Mouse (Mus musculus): ENCODE data around the gene Ttc32. TPM values are rescaled to one million over a fixed set of nuclear protein-coding genes. Genes with fewer than 3 reads are reported as not detected.

Gene Ttc32
- polyA plus RNA-seq, 1 experiment from 2014 or later, result 35.3 TPM

- Histone ChIP-seq H3K9ac (ENCODE audit: low read depth, low read length) (no peak overlapping the region), H3K4me2 (replicated peaks; ENCODE audit: low read depth) (no peak overlapping the region), H3K9me3 (ENCODE audit: control insufficient read depth) (no peaks in the 10 kb centered on the region), H3K4me1 (replicated peaks; ENCODE audit: control insufficient read depth, insufficient read depth, low read length) (no peaks in the 10 kb centered on the region), H3K4me3 (ENCODE audit: low read depth, low read length) (no peak overlapping the region), H3K36me3 (ENCODE audit: control insufficient read depth, insufficient read depth) (no peaks in the 10 kb centered on the region), H3K27ac (ENCODE audit: low read depth, low read length) (no peak overlapping the region), H3K27me3 (replicated peaks; ENCODE audit: control insufficient read depth, insufficient read depth, low read length) (no peaks in the 10 kb centered on the region)
- peak; percentile 75 for ATAC-seq
- TF ChIP-seq CTCF (IDR thresholded peaks at IDR 0.05; ENCODE audit: low read depth), result peak; percentile 99
- WGBS, result 65% methylated on average over 8 of the region's 8 CpGs
Measured at GRCm38 (mm10) chr12:9052075-9052829, 22.5 kb downstream of the Ttc32 start.

GRCm38 (mm10) chr12:9053345-9053744 is 23.5 kb downstream of the Ttc32 start:
- no peak overlapping the region for H3K4me2 ChIP-seq (replicated peaks; ENCODE audit: low read depth)
- no peak overlapping the region for H3K4me3 ChIP-seq (ENCODE audit: low read depth, low read length)
- ATAC-seq, result no peak
- H3K9ac ChIP-seq (ENCODE audit: low read depth, low read length), result no peak overlapping the region
- H3K27ac ChIP-seq (ENCODE audit: low read depth, low read length), result no peak overlapping the region
- no peaks in the 10 kb centered on the region for H3K4me1 ChIP-seq (replicated peaks; ENCODE audit: control insufficient read depth, insufficient read depth, low read length)
- no peaks in the 10 kb centered on the region for H3K36me3 ChIP-seq (ENCODE audit: control insufficient read depth, insufficient read depth)
- H3K9me3 ChIP-seq (ENCODE audit: control insufficient read depth), result no peaks in the 10 kb centered on the region
- no peaks in the 10 kb centered on the region for H3K27me3 ChIP-seq (replicated peaks; ENCODE audit: control insufficient read depth, insufficient read depth, low read length)
- 66% methylated on average over 7 of the region's 7 CpGs for WGBS
- no peak for TF ChIP-seq CTCF (IDR thresholded peaks at IDR 0.05; ENCODE audit: low read depth)

- Histone ChIP-seq H3K27me3 (replicated peaks; ENCODE audit: control insufficient read depth, insufficient read depth, low read length) (no peaks in the 10 kb centered on the region), H3K36me3 (ENCODE audit: control insufficient read depth, insufficient read depth) (no peaks in the 10 kb centered on the region), H3K27ac (ENCODE audit: low read depth, low read length) (no peak overlapping the region), H3K4me2 (replicated peaks; ENCODE audit: low read depth) (no peak overlapping the region), H3K9me3 (ENCODE audit: control insufficient read depth) (no peaks in the 10 kb centered on the region), H3K9ac (ENCODE audit: low read depth, low read length) (no peak overlapping the region), H3K4me3 (ENCODE audit: low read depth, low read length) (no peak overlapping the region), H3K4me1 (replicated peaks; ENCODE audit: control insufficient read depth, insufficient read depth, low read length) (no peaks in the 10 kb centered on the region)
- no peak for ATAC-seq
- TF ChIP-seq CTCF (IDR thresholded peaks at IDR 0.05; ENCODE audit: low read depth), result no peak
- whole genome bisulfite sequencing, result 78% methylated on average over 2 of the region's 2 CpGs
Measured at GRCm38 (mm10) chr12:9054012-9054411, 24.2 kb downstream of the Ttc32 start.

- no peak for TF ChIP-seq CTCF (IDR thresholded peaks at IDR 0.05; ENCODE audit: low read depth)
- no peak for ATAC-seq
- WGBS, result 51% methylated on average over 11 of the region's 11 CpGs
- Histone ChIP-seq H3K4me1 (replicated peaks; ENCODE audit: control insufficient read depth, insufficient read depth, low read length) (no peaks in the 10 kb centered on the region), H3K36me3 (ENCODE audit: control insufficient read depth, insufficient read depth) (no peaks in the 10 kb centered on the region), H3K27ac (ENCODE audit: low read depth, low read length) (no peak overlapping the region), H3K4me3 (ENCODE audit: low read depth, low read length) (no peak overlapping the region), H3K4me2 (replicated peaks; ENCODE audit: low read depth) (no peak overlapping the region), H3K9ac (ENCODE audit: low read depth, low read length) (no peak overlapping the region), H3K9me3 (ENCODE audit: control insufficient read depth) (no peaks in the 10 kb centered on the region), H3K27me3 (replicated peaks; ENCODE audit: control insufficient read depth, insufficient read depth, low read length) (no peaks in the 10 kb centered on the region)
Measured at GRCm38 (mm10) chr12:9055269-9055668, 25.5 kb downstream of the Ttc32 start.

- Histone ChIP-seq H3K36me3 (ENCODE audit: control insufficient read depth, insufficient read depth) (no peaks in the 10 kb centered on the region), H3K4me1 (replicated peaks; ENCODE audit: control insufficient read depth, insufficient read depth, low read length) (no peaks in the 10 kb centered on the region), H3K27ac (ENCODE audit: low read depth, low read length) (no peak overlapping the region), H3K4me2 (replicated peaks; ENCODE audit: low read depth) (no peak overlapping the region), H3K4me3 (ENCODE audit: low read depth, low read length) (no peak overlapping the region), H3K9me3 (ENCODE audit: control insufficient read depth) (no peaks in the 10 kb centered on the region), H3K27me3 (replicated peaks; ENCODE audit: control insufficient read depth, insufficient read depth, low read length) (no peaks in the 10 kb centered on the region), H3K9ac (ENCODE audit: low read depth, low read length) (no peak overlapping the region)
- TF ChIP-seq CTCF (IDR thresholded peaks at IDR 0.05; ENCODE audit: low read depth), result no peak
- ATAC-seq, result no peak
- 85% methylated on average over 3 of the region's 3 CpGs for WGBS
Measured at GRCm38 (mm10) chr12:9059502-9059901, 29.7 kb downstream of the Ttc32 start.

GRCm38 (mm10) chr12:9059965-9060364 is 30.2 kb downstream of the Ttc32 start:
- H3K4me3 ChIP-seq (ENCODE audit: low read depth, low read length), result no peak overlapping the region
- H3K27ac ChIP-seq (ENCODE audit: low read depth, low read length), result no peak overlapping the region
- 79% methylated on average over 9 of the region's 9 CpGs for WGBS
- no peaks in the 10 kb centered on the region for H3K27me3 ChIP-seq (replicated peaks; ENCODE audit: control insufficient read depth, insufficient read depth, low read length)
- no peaks in the 10 kb centered on the region for H3K9me3 ChIP-seq (ENCODE audit: control insufficient read depth)
- ATAC-seq, result no peak
- no peak for TF ChIP-seq CTCF (IDR thresholded peaks at IDR 0.05; ENCODE audit: low read depth)
- H3K4me1 ChIP-seq (replicated peaks; ENCODE audit: control insufficient read depth, insufficient read depth, low read length), result no peaks in the 10 kb centered on the region
- H3K4me2 ChIP-seq (replicated peaks; ENCODE audit: low read depth), result no peak overlapping the region
- no peak overlapping the region for H3K9ac ChIP-seq (ENCODE audit: low read depth, low read length)
- H3K36me3 ChIP-seq (ENCODE audit: control insufficient read depth, insufficient read depth), result no peaks in the 10 kb centered on the region
